In genomic region chr8:30730366-30730765, GRCm38 (mm10) we compare ENCODE assay signal across 24 mouse cellular contexts.
DNase-seq lines count a peak whose midpoint lies in the region; TF ChIP-seq lines count a peak whose summit lies in the region.
"Had no signal": no experiment of that assay in that cellular context is flagged by ENCODE, and none has a peak within 500 bp of the region (broad histone marks: within the 10 kb centered on the region; RNA-seq: fewer than 3 reads in every experiment).

No protein-coding gene starts in this region.

- H3K4me3 ChIP-seq in layer of hippocampus, adult 2 months, result no peak overlapping the region
- H3K4me3 ChIP-seq in heart, embryonic 10.5 days, result no peak overlapping the region
- H3K4me3 ChIP-seq: left cerebral cortex, adult 2 months; limb, embryonic 15.5 days; megakaryocyte, embryonic 14.5 days; midbrain, embryonic 13.5 days; stomach, embryonic 15.5 days had no signal

- DNase-seq in cerebellum, postnatal 10 days, result peak; percentile 6 to 11
- no peak for DNase-seq in cerebellum, postnatal 36 days
- peak; percentile 64 for DNase-seq in layer of hippocampus, adult 11-12 months (ENCODE audit: low spot score)
- DNase-seq in layer of hippocampus, postnatal 10 days (ENCODE audit: low spot score in 2 of 2), result no peak
- peak; percentile 67 to 80 for DNase-seq in layer of hippocampus, adult 2 months (ENCODE audit: low spot score in 2 of 2)
- peak; percentile 39 for DNase-seq in telencephalon, adult 2 months (ENCODE audit: low read depth, low spot score)
- no peak for DNase-seq in heart, embryonic 10.5 days (ENCODE audit: low spot score)
- DNase-seq: adrenal gland, postnatal 25 days; cerebellum, adult 18-20 months; cerebellum, postnatal 25 days; embryo, embryonic 11 days; heart, postnatal 4 days; kidney, postnatal 25 days; left cerebral cortex, postnatal 4 days; lung, embryonic 14.5 days; lung, postnatal 36 days; thymus, adult 2 months; thymus, postnatal 4 days had no signal

- TF ChIP-seq CTCF in layer of hippocampus, adult 2 months (conservative IDR thresholded peaks at IDR 0.05), result no peak

- no peaks in the 10 kb centered on the region for H3K36me3 ChIP-seq in heart, embryonic 10.5 days
- H3K36me3 ChIP-seq: limb, embryonic 15.5 days; midbrain, embryonic 13.5 days; stomach, embryonic 15.5 days had no signal

- H3K4me1 ChIP-seq in heart, embryonic 10.5 days, result no peaks in the 10 kb centered on the region
- H3K4me1 ChIP-seq: limb, embryonic 15.5 days; megakaryocyte, embryonic 14.5 days; stomach, embryonic 15.5 days had no signal

- H3K27ac ChIP-seq in layer of hippocampus, adult 2 months, result 0 out of 2 replicates have a peak overlapping the region, but pooled peaks have one; percentile 55
- H3K27ac ChIP-seq in heart, embryonic 10.5 days, result no peak overlapping the region
- H3K27ac ChIP-seq: left cerebral cortex, adult 2 months; limb, embryonic 15.5 days; liver, embryonic 14.5 days; midbrain, embryonic 13.5 days; stomach, embryonic 15.5 days had no signal

- no peaks in the 10 kb centered on the region for H3K27me3 ChIP-seq in heart, embryonic 10.5 days (ENCODE audit: insufficient read depth, poor library complexity, severe bottlenecking)
- H3K27me3 ChIP-seq: limb, embryonic 15.5 days; megakaryocyte, embryonic 14.5 days; midbrain, embryonic 13.5 days; stomach, embryonic 15.5 days had no signal

- H3K9me3 ChIP-seq in heart, embryonic 10.5 days, result no peaks in the 10 kb centered on the region
- H3K9me3 ChIP-seq: limb, embryonic 15.5 days; midbrain, embryonic 13.5 days; stomach, embryonic 15.5 days had no signal

Comparison
In these comparisons a context has a peak if more than half of its experiments do, and no peak if none do; other contexts are left out.
1. DNase-seq: peak in cerebellum, postnatal 10 days (2 of 2), layer of hippocampus, adult 11-12 months (single experiment), layer of hippocampus, adult 2 months (2 of 2) and telencephalon, adult 2 months (single experiment); none in cerebellum, postnatal 36 days (0 of 2), layer of hippocampus, postnatal 10 days (0 of 2) and heart, embryonic 10.5 days (single experiment).